22 mouse cellular contexts compared by ENCODE assay signal in genomic region chr9:107679501-107679900, GRCm38 (mm10). TPM values are rescaled to one million over a fixed set of nuclear protein-coding genes. Genes with fewer than 3 reads are reported as not detected.
DNase-seq lines count a peak whose midpoint lies in the region; ATAC-seq and TF ChIP-seq lines count a peak whose summit lies in the region.
"Had no signal": no experiment of that assay in that cellular context is flagged by ENCODE, and none has a peak within 500 bp of the region (broad histone marks: within the 10 kb centered on the region; RNA-seq: fewer than 3 reads in every experiment).

Gene Gnat1 (minus strand): TSS chr9:107679712.

- ATAC-seq in hindbrain, postnatal 0 days = no peak
- no peak for ATAC-seq in megakaryocyte, adult 5-6 weeks (ENCODE audit: poor library complexity, severe bottlenecking)

- no peak within 1 kb of the TSS for H3K4me3 ChIP-seq in hindbrain, embryonic 10.5 days
- no peak within 1 kb of the TSS for H3K4me3 ChIP-seq in hindbrain, postnatal 0 days (ENCODE audit: low read length)
- peak within 1 kb of the TSS; percentile 3 for H3K4me3 ChIP-seq in megakaryocyte, embryonic 14.5 days (replicated peaks)
- H3K4me3 ChIP-seq: embryonic facial prominence, embryonic 15.5 days; erythroblast, embryonic 14.5 days; forebrain, embryonic 12.5 days; gastrocnemius, adult 2 months; heart, embryonic 13.5 days; hindbrain, embryonic 15.5 days had no signal

- no peak for DNase-seq in hindbrain, embryonic 10.5 days (ENCODE audit: low spot score)
- no peak for DNase-seq in hindbrain, postnatal 0 days (ENCODE audit: low spot score)
- DNase-seq in retina, adult 2 months (ENCODE audit: low read depth, low spot score) = peak; percentile 96
- no peak for DNase-seq in retina, postnatal 1 day
- DNase-seq in right cerebral cortex, adult 18-20 months = no peak
- DNase-seq: adrenal gland, adult 2 months; adrenal gland, postnatal 25 days; cerebellum, adult 18-20 months; cerebellum, adult 9-11 months; cerebellum, postnatal 36 days; gastrocnemius, adult 2 months; gastrocnemius, postnatal 25 days; heart, postnatal 36 days had no signal

- no peak for TF ChIP-seq CTCF in hindbrain, postnatal 0 days (IDR thresholded peaks at IDR 0.05; ENCODE audit: low read depth)

- peaks cover 29% of the 10 kb centered on the region for H3K4me1 ChIP-seq in hindbrain, embryonic 10.5 days (replicated peaks)
- H3K4me1 ChIP-seq in hindbrain, postnatal 0 days (ENCODE audit: insufficient read depth, low read length) = peaks cover 3% of the 10 kb centered on the region; the same call in 1 of the 2 replicates
- H3K4me1 ChIP-seq in megakaryocyte, embryonic 14.5 days = peaks cover 32% of the 10 kb centered on the region

- H3K36me3 ChIP-seq in hindbrain, embryonic 10.5 days = peaks cover 30% of the 10 kb centered on the region
- H3K36me3 ChIP-seq in hindbrain, postnatal 0 days (ENCODE audit: insufficient read depth, low read length) = no peaks in the 10 kb centered on the region
- H3K36me3 ChIP-seq in megakaryocyte, embryonic 14.5 days (replicated peaks; ENCODE audit: low read length) = no peaks in the 10 kb centered on the region

- no peaks in the 10 kb centered on the region for H3K9me3 ChIP-seq in hindbrain, embryonic 10.5 days
- H3K9me3 ChIP-seq in hindbrain, postnatal 0 days (ENCODE audit: low read length) = no peaks in the 10 kb centered on the region
- H3K9me3 ChIP-seq in megakaryocyte, embryonic 14.5 days = no peaks in the 10 kb centered on the region
- H3K9me3 ChIP-seq: embryonic facial prominence, embryonic 15.5 days; forebrain, embryonic 12.5 days; heart, embryonic 13.5 days; hindbrain, embryonic 15.5 days had no signal

- peak within 1 kb of the TSS; percentile 17; the same call in 1 of the 2 replicates for H3K27ac ChIP-seq in hindbrain, embryonic 10.5 days
- H3K27ac ChIP-seq in hindbrain, postnatal 0 days = no peak within 1 kb of the TSS
- H3K27ac ChIP-seq: embryonic facial prominence, embryonic 15.5 days; forebrain, embryonic 12.5 days; gastrocnemius, adult 2 months; heart, embryonic 13.5 days; hindbrain, embryonic 15.5 days had no signal

- peaks cover 48% of the 10 kb centered on the region for H3K27me3 ChIP-seq in hindbrain, embryonic 10.5 days (ENCODE audit: insufficient read depth, poor library complexity, severe bottlenecking)
- H3K27me3 ChIP-seq in hindbrain, postnatal 0 days (ENCODE audit: insufficient read depth, low read length) = peaks cover 7% of the 10 kb centered on the region
- peaks cover 87% of the 10 kb centered on the region for H3K27me3 ChIP-seq in megakaryocyte, embryonic 14.5 days (replicated peaks)

- WGBS in hindbrain, embryonic 10.5 days = 37% methylated on average over 5 of the region's 5 CpGs
- 43% methylated on average over 5 of the region's 5 CpGs for WGBS in hindbrain, postnatal 0 days

- H3K9ac ChIP-seq in hindbrain, postnatal 0 days (replicated peaks; ENCODE audit: low read length) = no peak within 1 kb of the TSS
- H3K9ac ChIP-seq: embryonic facial prominence, embryonic 15.5 days; forebrain, embryonic 12.5 days; heart, embryonic 13.5 days; hindbrain, embryonic 15.5 days had no signal

- no peak within 1 kb of the TSS for H3K4me2 ChIP-seq in hindbrain, postnatal 0 days (ENCODE audit: low read depth, low read length)
- H3K4me2 ChIP-seq: embryonic facial prominence, embryonic 15.5 days; forebrain, embryonic 12.5 days; heart, embryonic 13.5 days; hindbrain, embryonic 15.5 days had no signal

RNA-seq across cellular contexts. Expression of gene Gnat1, which starts in this region (rescaled TPM):
- polyA plus RNA-seq in hindbrain, embryonic 10.5 days (2016; fragmentation: Nextera tagmentation; extraction: Ambion mirVana) = 2.6 and 3.1 TPM in 2 replicates
- 0.52 TPM in 1 of 2 replicates, not detected in the other for total RNA-seq in hindbrain, postnatal 0 days (2014; rRNA removed)
- polyA plus RNA-seq in hindbrain, postnatal 0 days (2015; fragmentation: Nextera tagmentation; extraction: Ambion mirVana) = 2.4 and 2.7 TPM in 2 replicates
- polyA plus RNA-seq in megakaryocyte, embryonic 14.5 days (2012; ENCODE audit: insufficient read depth, low replicate concordance) = not detected in 2 replicates
- total RNA-seq in megakaryocyte, adult 5-6 weeks (2015) = not detected in 2 replicates
- not detected in 2 replicates for total RNA-seq in megakaryocyte, adult 5-6 weeks (2017)
- total RNA-seq: adrenal gland, postnatal 25 days; gastrocnemius, adult 2 months; gastrocnemius, postnatal 25 days; granulocyte monocyte progenitor cell, adult 5-6 weeks; heart, adult 8-10 months; heart, postnatal 36 days had no signal
- polyA plus RNA-seq: erythroblast, embryonic 14.5 days had no signal
